Mouse (Mus musculus): ENCODE data around the gene Lhx9. TPM values are rescaled to one million over a fixed set of nuclear protein-coding genes. Genes with fewer than 3 reads are reported as not detected.

Lhx9 gene
- polyA plus RNA-seq, 1 experiment from 2014 or later = 44.5 TPM

DNA sequence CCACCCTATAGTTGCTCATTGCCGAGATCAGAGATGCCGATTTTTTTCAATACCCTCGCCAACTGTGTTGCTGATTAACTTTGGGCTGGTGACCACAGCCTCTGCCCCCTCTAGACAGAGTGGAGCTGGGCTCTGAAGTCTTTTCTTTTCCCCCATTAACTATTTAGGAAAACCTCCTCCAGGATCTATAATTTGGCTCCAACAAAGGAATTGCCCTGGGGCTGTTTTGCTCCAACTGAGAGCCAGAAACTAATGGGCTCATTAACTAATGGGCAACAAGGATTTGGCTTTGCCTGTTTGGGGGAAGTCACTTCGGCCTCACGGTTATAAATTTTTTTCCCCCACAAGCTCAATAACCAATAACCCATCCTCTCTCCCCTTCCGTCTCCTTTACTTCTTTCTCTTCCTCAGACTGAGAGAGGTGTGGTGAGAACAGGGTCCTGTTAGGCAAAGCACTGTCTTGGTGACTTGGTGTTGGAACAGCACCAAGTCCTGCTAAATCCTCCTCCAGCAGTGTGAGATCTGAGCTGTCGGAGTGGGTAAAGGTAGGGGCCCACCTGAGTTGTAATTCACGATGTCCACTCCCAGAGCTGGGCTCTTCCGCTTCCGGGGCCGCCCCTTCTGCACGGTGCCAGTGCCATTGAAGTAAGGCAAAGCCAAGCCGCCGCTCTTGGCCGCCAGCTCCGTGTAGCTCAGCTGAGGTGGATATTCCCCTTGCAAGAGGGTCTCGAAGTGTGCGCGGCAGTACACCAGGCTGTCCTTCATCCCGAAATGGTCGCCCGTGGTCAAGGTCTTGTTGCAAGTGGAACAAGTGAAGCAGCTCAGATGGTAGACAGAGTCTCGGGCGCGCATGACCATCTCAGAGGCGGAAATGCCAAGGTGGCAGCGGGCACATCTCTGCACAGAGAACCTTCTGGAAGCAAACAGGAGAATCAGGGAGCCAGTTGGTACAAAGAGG is 10.3 kb downstream of the Lhx9 start:
- H3K27ac ChIP-seq = peak overlapping the region; percentile 56; the same call in 1 of the 2 replicates

DNA sequence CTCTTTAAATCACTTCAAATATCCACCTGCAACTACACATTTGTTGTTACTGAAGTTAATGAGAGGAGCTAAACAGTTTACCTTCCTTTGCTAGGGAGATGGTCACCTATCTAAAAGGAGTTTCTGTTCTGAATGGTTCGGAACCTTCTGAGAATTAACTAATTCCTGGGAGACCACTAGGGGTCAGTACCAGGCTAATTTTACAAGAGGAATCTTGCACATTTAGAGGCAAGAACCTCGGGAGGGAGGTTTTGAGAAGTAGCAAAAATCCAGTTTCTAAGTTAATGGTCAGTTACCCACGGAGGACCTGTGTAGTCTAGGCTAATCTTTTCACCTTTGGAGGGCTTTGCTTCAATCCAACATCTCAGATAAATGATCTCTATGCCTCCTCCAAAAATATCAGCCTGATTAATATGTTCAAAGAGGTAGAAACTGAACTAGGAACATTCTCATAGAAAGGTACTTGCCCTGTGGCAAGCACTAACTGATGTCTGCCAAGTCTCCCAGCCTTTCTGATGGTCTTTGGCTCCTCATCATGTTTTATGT is 12.9 kb downstream of the Lhx9 start:
- H3K4me2 ChIP-seq = peak overlapping the region; percentile 61; the same call in 1 of the 2 replicates
- no peak overlapping the region; the same call in 1 of the 2 replicates for H3K27ac ChIP-seq
- ATAC-seq (ENCODE audit: low FRiP score) = no peak
- H3K27me3 ChIP-seq = peaks cover 76% of the 10 kb centered on the region
- no peak overlapping the region for H3K9ac ChIP-seq
- no peaks in the 10 kb centered on the region for H3K9me3 ChIP-seq
- H3K4me1 ChIP-seq = peaks cover 11% of the 10 kb centered on the region
- 3% methylated on average over 3 of the region's 3 CpGs for WGBS
- 0 out of 2 replicates have a peak overlapping the region, but pooled peaks have one; percentile 0 for H3K4me3 ChIP-seq (replicated peaks)
- no peaks in the 10 kb centered on the region; the same call in 1 of the 2 replicates for H3K36me3 ChIP-seq (replicated peaks)

More for the DNA sequence above, 10.3 kb downstream of the Lhx9 start:
- Histone ChIP-seq H3K4me1 (peaks cover 23% of the 10 kb centered on the region), H3K9ac (peak overlapping the region; percentile 74), H3K4me2 (peak overlapping the region; percentile 61), H3K36me3 (replicated peaks) (no peaks in the 10 kb centered on the region), H3K9me3 (no peaks in the 10 kb centered on the region), H3K4me3 (replicated peaks) (peak overlapping the region; percentile 52), H3K27me3 (peaks cover 81% of the 10 kb centered on the region)
- peak; percentile 15; the same call in 1 of the 2 replicates for ATAC-seq (ENCODE audit: low FRiP score)
- 5% methylated on average over 27 of the region's 27 CpGs for WGBS

DNA sequence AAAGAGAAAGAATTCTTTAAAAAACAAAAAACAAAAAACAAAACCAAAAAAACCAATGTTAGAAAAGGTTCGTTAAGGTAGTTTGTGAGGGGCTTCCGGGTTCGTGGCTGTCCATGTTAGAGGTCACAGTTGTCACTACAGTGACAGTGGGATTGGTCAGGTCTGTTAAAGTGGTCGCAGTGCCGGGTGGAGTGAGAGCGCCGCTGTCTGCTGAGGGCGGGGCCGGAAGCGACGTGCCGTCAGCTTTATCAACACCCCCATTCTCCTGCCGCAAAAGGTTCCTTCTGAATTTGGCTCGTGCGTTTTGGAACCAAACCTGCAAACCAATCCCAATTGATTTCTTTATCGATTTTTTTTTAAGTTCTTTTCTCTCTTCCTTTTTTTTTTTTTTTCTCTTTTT is 17.1 kb downstream of the Lhx9 start:
- Histone ChIP-seq H3K9ac (no peak overlapping the region), H3K36me3 (replicated peaks) (no peaks in the 10 kb centered on the region; the same call in 1 of the 2 replicates), H3K4me3 (replicated peaks) (peak overlapping the region; percentile 28), H3K9me3 (no peaks in the 10 kb centered on the region), H3K4me2 (peak overlapping the region; percentile 55), H3K4me1 (no peaks in the 10 kb centered on the region), H3K27ac (no peak overlapping the region), H3K27me3 (peaks cover 39% of the 10 kb centered on the region)
- 2% methylated on average over 16 of the region's 16 CpGs for WGBS
- ATAC-seq (ENCODE audit: low FRiP score) = peak; percentile 66; the same call in 1 of the 2 replicates

DNA sequence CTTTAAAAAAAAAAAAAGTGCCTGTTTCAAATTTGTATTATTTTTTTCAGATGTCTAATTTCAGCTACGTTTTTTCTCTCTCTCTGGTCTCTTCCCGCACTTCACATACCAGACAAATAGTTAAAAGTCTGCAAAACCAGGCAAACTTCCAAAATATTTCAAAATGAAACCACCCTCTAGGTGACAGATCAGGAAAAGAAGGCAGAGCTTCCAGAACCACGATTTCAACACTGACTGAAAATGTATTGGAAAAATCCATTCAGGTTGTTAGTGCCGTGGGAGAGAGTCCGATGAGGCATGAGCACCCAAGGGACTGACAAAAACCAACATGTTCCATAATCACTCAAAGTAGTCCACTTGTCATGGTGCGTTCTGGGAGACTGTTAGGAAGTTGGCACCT is 21.5 kb downstream of the Lhx9 start:
- H3K27me3 ChIP-seq = peaks cover under 1% of the 10 kb centered on the region; the same call in 1 of the 2 replicates
- H3K9me3 ChIP-seq = no peaks in the 10 kb centered on the region
- no peaks in the 10 kb centered on the region for H3K36me3 ChIP-seq (replicated peaks)
- WGBS = 74% methylated on average over 6 of the region's 6 CpGs
- no peak overlapping the region for H3K27ac ChIP-seq
- no peak for ATAC-seq (ENCODE audit: low FRiP score)
- H3K4me2 ChIP-seq = no peak overlapping the region
- no peak overlapping the region for H3K4me3 ChIP-seq (replicated peaks)
- H3K4me1 ChIP-seq = no peaks in the 10 kb centered on the region
- H3K9ac ChIP-seq = no peak overlapping the region

DNA sequence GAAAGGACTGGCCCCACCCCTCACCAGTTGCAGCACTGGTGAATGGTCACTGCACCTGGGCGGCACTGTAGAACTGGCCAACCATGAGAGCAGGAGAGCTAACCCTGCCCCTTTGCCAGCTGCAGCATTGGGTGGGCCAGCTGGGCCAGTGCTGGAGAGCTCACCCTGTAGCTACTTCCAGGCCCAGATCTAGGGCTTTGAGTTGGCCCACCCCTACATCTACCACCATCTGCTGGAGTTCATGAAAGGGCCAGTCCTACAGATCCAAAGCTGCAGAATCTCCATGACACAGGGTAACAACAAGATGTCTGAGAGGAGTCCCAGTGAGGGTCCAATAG is 25.4 kb downstream of the Lhx9 start:
- Histone ChIP-seq H3K9me3 (no peaks in the 10 kb centered on the region), H3K4me3 (replicated peaks) (no peak overlapping the region), H3K9ac (no peak overlapping the region), H3K4me2 (no peak overlapping the region), H3K36me3 (replicated peaks) (no peaks in the 10 kb centered on the region), H3K4me1 (no peaks in the 10 kb centered on the region), H3K27me3 (no peaks in the 10 kb centered on the region), H3K27ac (no peak overlapping the region)
- no peak for ATAC-seq (ENCODE audit: low FRiP score)
- 94% methylated on average over 1 of the region's 1 CpGs for WGBS

DNA sequence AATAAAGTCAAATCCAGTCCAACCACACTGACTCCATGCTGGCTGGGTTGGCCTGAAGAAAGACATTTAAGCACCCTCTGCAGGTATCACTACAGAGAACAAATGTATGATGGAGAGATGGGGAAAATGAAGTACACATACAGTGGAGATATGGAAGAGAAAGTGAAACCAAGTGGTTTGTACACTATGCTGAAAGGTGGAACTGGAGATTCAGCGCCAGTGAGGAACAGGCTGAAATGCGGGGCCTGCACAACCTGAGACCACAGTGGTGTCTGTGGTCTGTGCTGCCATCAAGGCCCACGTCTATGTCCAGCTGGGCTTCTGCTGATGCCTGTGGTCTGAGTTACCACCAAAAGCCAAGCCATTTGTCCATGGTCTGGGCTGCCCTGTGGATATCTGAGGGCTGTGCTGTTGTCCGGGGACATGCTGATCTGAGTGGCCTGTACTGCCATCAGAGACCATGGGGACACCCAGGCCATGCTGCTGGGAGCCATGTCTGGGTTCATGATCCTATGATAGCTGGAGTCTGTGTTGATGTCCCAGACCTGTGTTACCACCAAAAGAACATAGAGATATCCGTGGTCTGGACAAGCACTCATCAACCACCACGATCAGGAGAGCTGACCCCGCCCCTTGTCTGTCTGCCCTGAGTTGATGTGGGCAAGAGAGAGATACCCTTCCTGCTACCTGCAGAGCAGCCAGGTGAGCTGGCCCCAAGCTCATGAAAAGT is 26.0 kb downstream of the Lhx9 start:
- no peaks in the 10 kb centered on the region for H3K36me3 ChIP-seq (replicated peaks)
- H3K4me1 ChIP-seq = no peaks in the 10 kb centered on the region
- H3K9me3 ChIP-seq = no peaks in the 10 kb centered on the region
- no peak overlapping the region for H3K4me2 ChIP-seq
- H3K4me3 ChIP-seq (replicated peaks) = no peak overlapping the region
- no peaks in the 10 kb centered on the region for H3K27me3 ChIP-seq
- WGBS = 92% methylated on average over 7 of the region's 7 CpGs
- H3K27ac ChIP-seq = no peak overlapping the region
- H3K9ac ChIP-seq = no peak overlapping the region
- no peak for ATAC-seq (ENCODE audit: low FRiP score)

DNA sequence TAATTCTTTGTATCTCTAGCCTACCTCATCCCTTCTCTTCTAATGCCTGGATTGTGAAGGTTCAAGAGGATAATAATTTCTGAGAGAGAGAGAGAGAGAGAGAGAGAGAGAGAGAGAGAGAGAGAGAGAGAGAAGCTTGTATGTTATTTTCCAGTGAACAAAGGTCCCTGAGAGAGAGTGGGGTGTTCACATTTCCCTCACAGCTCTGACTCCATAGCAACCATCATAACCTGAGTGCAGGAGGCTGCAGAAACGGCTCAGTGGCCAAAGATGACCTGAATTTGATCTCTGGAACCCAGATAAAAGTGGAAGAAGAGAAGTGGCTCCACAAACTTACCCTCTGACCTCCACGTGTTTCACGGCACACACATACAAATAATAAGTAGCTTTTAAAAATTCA is 46.6 kb downstream of the Lhx9 start:
- Histone ChIP-seq H3K4me1 (peaks cover 4% of the 10 kb centered on the region; the same call in 1 of the 2 replicates), H3K4me3 (replicated peaks) (no peak overlapping the region), H3K4me2 (no peak overlapping the region), H3K9me3 (no peaks in the 10 kb centered on the region), H3K27ac (no peak overlapping the region), H3K27me3 (no peaks in the 10 kb centered on the region), H3K36me3 (replicated peaks) (no peaks in the 10 kb centered on the region), H3K9ac (no peak overlapping the region)
- 65% methylated on average over 3 of the region's 3 CpGs for WGBS
- no peak for ATAC-seq (ENCODE audit: low FRiP score)

DNA sequence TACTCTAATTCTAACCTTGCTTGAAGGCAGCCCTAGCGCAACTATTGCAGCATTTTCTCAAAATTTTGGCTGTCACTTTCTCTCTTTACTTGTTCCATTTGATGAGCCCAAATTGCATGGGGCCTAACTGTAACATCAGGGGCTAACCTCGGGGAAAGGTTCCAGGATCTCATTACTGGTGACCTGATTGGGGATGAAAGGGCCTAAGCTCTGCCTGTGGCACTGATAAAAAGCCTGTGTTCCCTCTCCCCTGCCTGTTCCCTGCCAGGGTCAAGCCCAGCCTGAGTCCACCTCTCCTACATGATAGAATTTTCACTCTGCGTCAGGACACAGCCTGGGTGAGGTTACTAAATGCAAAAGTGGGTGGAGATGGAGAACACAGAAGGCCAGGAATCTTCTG is 47.1 kb downstream of the Lhx9 start:
- Histone ChIP-seq H3K27me3 (no peaks in the 10 kb centered on the region), H3K4me1 (peaks cover 4% of the 10 kb centered on the region; the same call in 1 of the 2 replicates), H3K4me2 (no peak overlapping the region), H3K27ac (no peak overlapping the region), H3K9me3 (no peaks in the 10 kb centered on the region), H3K36me3 (replicated peaks) (no peaks in the 10 kb centered on the region), H3K4me3 (replicated peaks) (no peak overlapping the region), H3K9ac (no peak overlapping the region)
- no peak for ATAC-seq (ENCODE audit: low FRiP score)
- WGBS = 82% methylated on average over 3 of the region's 3 CpGs

DNA sequence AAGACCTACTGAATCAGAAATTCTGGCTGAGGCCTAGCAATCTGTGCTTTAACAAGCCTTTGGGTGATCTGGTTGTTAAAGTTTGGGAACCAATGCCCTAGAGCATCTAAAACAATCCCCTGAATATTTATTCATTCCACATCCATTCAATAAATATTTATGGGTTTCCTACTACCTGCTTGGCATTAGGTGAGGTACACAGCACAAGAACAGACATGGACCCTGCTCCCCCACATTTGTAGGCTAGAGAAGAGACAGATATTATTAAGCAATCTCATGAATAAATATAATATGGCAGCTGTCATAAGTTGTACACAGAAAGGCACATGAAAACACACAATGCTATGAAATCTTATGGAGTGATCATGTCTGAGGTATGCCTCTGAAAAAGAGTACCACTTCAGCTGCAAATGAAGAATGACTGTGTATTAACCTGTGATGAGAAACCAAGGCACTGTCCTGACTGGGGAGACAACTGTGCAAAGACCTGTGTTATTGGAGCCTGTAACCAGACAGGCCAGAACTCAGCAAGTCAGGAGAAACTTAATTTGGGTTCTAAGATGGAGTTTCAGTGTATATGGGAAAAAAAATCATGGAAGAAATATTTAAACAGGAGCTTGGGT is 48.6 kb downstream of the Lhx9 start:
- H3K4me3 ChIP-seq (replicated peaks) = no peak overlapping the region
- no peak overlapping the region for H3K9ac ChIP-seq
- no peaks in the 10 kb centered on the region for H3K27me3 ChIP-seq
- peaks cover 4% of the 10 kb centered on the region; the same call in 1 of the 2 replicates for H3K4me1 ChIP-seq
- H3K36me3 ChIP-seq (replicated peaks) = no peaks in the 10 kb centered on the region
- ATAC-seq (ENCODE audit: low FRiP score) = no peak
- no peaks in the 10 kb centered on the region for H3K9me3 ChIP-seq
- H3K27ac ChIP-seq = no peak overlapping the region
- H3K4me2 ChIP-seq = no peak overlapping the region

DNA sequence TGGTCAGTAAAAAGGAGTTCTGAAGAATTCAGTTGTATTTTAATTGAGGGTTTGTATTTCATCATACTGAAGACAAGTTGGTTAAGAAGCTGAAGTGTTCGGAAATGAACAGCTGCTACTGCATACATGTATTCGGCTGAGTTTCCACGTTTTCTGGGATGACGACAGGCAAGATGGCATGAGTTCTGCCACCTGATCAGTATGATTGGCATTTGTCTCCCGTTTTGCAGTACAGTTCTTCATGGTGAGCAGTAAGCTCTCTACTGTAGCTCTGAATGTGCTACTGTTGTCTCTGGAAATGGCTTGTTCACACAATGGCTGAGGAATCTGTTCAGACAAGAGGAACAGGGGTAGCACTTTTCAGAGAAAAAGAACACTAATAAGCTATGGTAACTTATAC is 50.3 kb downstream of the Lhx9 start:
- H3K27ac ChIP-seq = no peak overlapping the region
- 89% methylated on average over 5 of the region's 5 CpGs for WGBS
- no peak overlapping the region for H3K9ac ChIP-seq
- no peaks in the 10 kb centered on the region for H3K36me3 ChIP-seq (replicated peaks)
- H3K4me1 ChIP-seq = peaks cover 4% of the 10 kb centered on the region; the same call in 1 of the 2 replicates
- H3K9me3 ChIP-seq = no peaks in the 10 kb centered on the region
- no peak overlapping the region for H3K4me2 ChIP-seq
- ATAC-seq (ENCODE audit: low FRiP score) = no peak
- H3K4me3 ChIP-seq (replicated peaks) = no peak overlapping the region
- no peaks in the 10 kb centered on the region for H3K27me3 ChIP-seq

DNA sequence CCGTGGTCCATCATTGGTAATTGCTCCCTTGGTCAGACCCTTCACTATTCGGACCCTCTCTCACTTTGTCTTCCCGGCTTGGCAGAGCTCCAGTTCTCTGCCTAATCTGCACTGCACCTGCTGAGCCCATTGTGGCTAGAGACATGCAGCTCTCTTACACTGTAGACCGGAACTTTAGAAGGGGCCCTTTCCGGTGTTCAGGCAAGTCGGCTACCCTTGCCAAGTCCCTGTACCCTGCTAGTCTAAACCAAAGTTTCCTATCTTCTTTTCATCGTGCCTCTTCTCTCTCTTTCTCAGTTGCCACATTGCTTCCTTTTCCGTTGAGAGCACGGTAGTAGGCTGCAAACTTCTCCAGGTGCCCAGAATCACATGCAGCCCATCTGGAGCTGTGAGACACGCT is 62.5 kb downstream of the Lhx9 start:
- no peaks in the 10 kb centered on the region for H3K36me3 ChIP-seq (replicated peaks)
- H3K9ac ChIP-seq = no peak overlapping the region
- no peaks in the 10 kb centered on the region for H3K27me3 ChIP-seq
- no peak overlapping the region for H3K4me2 ChIP-seq
- WGBS = 55% methylated on average over 10 of the region's 10 CpGs
- H3K27ac ChIP-seq = no peak overlapping the region
- no peak overlapping the region for H3K4me3 ChIP-seq (replicated peaks)
- H3K4me1 ChIP-seq = peaks cover 7% of the 10 kb centered on the region; the same call in 1 of the 2 replicates
- peak; percentile 51; the same call in 1 of the 2 replicates for ATAC-seq (ENCODE audit: low FRiP score)
- no peaks in the 10 kb centered on the region for H3K9me3 ChIP-seq

DNA sequence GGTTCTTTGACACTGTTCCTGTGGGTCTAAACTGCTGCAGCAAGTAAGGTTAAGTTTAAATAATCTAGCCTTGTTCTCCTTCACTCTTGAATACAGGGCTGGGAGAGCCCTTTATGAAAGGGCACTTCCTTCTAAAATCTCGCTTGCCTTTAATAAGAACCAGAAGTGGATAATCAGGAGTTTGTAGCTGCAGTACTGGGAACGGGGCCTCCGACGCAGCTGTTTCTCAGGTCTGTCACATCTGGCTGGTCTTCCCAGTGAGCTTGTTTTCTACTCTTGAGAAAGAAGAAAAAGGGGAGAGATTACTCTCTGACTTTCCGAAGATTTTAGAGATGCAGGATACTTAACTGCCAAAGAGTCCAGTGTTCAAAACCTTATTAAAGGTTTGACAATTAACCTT is 64.4 kb downstream of the Lhx9 start:
- peaks cover 7% of the 10 kb centered on the region; the same call in 1 of the 2 replicates for H3K4me1 ChIP-seq
- whole genome bisulfite sequencing = 73% methylated on average over 5 of the region's 5 CpGs
- no peak for ATAC-seq (ENCODE audit: low FRiP score)
- H3K9me3 ChIP-seq = no peaks in the 10 kb centered on the region
- H3K27me3 ChIP-seq = no peaks in the 10 kb centered on the region
- no peak overlapping the region for H3K27ac ChIP-seq
- H3K9ac ChIP-seq = no peak overlapping the region
- H3K36me3 ChIP-seq (replicated peaks) = no peaks in the 10 kb centered on the region
- no peak overlapping the region for H3K4me3 ChIP-seq (replicated peaks)
- H3K4me2 ChIP-seq = no peak overlapping the region
